Mouse (Mus musculus) MEL (cell line): ENCODE measurements at regions not wholly inside any gene's neighbourhood (a gene's known extent, or its start where the extent isn't known, plus 50 kb on each side); places are given as distances from the start of the nearest gene placed in this dataset.

Source experiments
- DNase-seq: peaks from one replicate; pipeline ENCODE4 v3.0.0; 2011; ENCODE audit warnings: low read depth, low spot score
- H3K27ac ChIP-seq: 2 replicates; pipeline ENCODE4 v1.5.1; 2012; ENCODE audit warnings: low read depth, mild to moderate bottlenecking, control low read depth, low read length, moderate library complexity; ENCODE audit not compliant: control insufficient read depth
- H3K27me3 ChIP-seq, 2 experiments: fragments of 150-350 bp in 1 of 2; sonication (generic) in 1 of 2; 2 replicates each; pipeline ENCODE4 v1.6.1; 2012; ENCODE audit warnings: low read length in 2 of 2, mild to moderate bottlenecking in 2 of 2, improper control_type of control experiment in 1 of 2, moderate library complexity in 1 of 2; ENCODE audit not compliant: insufficient read depth in 2 of 2, control insufficient read depth in 1 of 2
- H3K36me3 ChIP-seq, 2 experiments: 2 replicates each; pipeline ENCODE4 v1.6.1; 2012 to 2014; ENCODE audit warnings: low read length in 2 of 2, improper control_type of control experiment in 1 of 2, inconsistent platforms in 1 of 2, mild to moderate bottlenecking in 1 of 2; ENCODE audit not compliant: insufficient read depth in 2 of 2, control insufficient read depth in 1 of 2
- H3K4me1 ChIP-seq, 2 experiments: fragments of 150-350 bp in 1 of 2; sonication (generic) in 1 of 2; 2 replicates each; pipeline ENCODE4 v1.6.1; 2012; ENCODE audit warnings: low read length in 2 of 2, improper control_type of control experiment in 1 of 2, mild to moderate bottlenecking in 1 of 2; ENCODE audit not compliant: insufficient read depth in 2 of 2, control insufficient read depth in 1 of 2
- H3K4me3 ChIP-seq, 2 experiments: fragments of 150-350 bp in 1 of 2; sonication (generic) in 1 of 2; 2 replicates each; pipeline ENCODE4 v1.5.1; 2012; ENCODE audit warnings: low read depth in 2 of 2, low read length in 2 of 2, mild to moderate bottlenecking in 2 of 2, moderate library complexity in 2 of 2, control low read depth in 1 of 2, improper control_type of control experiment in 1 of 2; ENCODE audit not compliant: control insufficient read depth in 1 of 2, insufficient read depth in 1 of 2
- H3K79me2 ChIP-seq: 2 replicates; pipeline ENCODE4 v1.6.1; 2012; ENCODE audit warnings: mild to moderate bottlenecking, low read length, moderate library complexity; ENCODE audit not compliant: control insufficient read depth, poor library complexity, insufficient read depth
- H3K9ac ChIP-seq: 2 replicates; pipeline ENCODE4 v1.6.1; 2012; ENCODE audit warnings: low read depth, mild to moderate bottlenecking, control low read depth, low read length, moderate library complexity; ENCODE audit not compliant: control insufficient read depth, poor library complexity, severe bottlenecking
- H3K9me3 ChIP-seq: fragments of 150-350 bp; sonication (generic); replicated peaks from 2 replicates; pipeline ENCODE4 v1.6.1; 2012; ENCODE audit warnings: mild to moderate bottlenecking, low read length, improper control_type of control experiment, moderate library complexity; ENCODE audit not compliant: insufficient read depth
- BHLHE40 ChIP-seq: IDR thresholded peaks from 2 replicates; pipeline ENCODE4 v1.6.1; 2012; ENCODE audit warnings: low read depth, mild to moderate bottlenecking, inconsistent platforms, low read length, improper control_type of control experiment, borderline replicate concordance
- CHD1 ChIP-seq: IDR thresholded peaks from 2 replicates; pipeline ENCODE4 v1.6.1; 2012; ENCODE audit warnings: low read depth, mild to moderate bottlenecking, inconsistent platforms, low read length, improper control_type of control experiment
- CTCF ChIP-seq, 3 experiments: IDR thresholded peaks in 2 of 3; conservative IDR thresholded peaks in 1 of 3; 2 replicates each; pipeline ENCODE4 v1.5.1; 2011 to 2012; ENCODE audit warnings: low read length in 3 of 3, low read depth in 2 of 3, mild to moderate bottlenecking in 2 of 3, improper control_type of control experiment in 1 of 3, inconsistent platforms in 1 of 3, mixed read lengths in 1 of 3, moderate library complexity in 1 of 3; ENCODE audit not compliant: control insufficient read depth in 1 of 3, insufficient read depth in 1 of 3, poor library complexity in 1 of 3, severe bottlenecking in 1 of 3
- ELF1 ChIP-seq: IDR thresholded peaks from 2 replicates; pipeline ENCODE4 v1.6.1; 2014; ENCODE audit warnings: low read depth, mild to moderate bottlenecking, inconsistent platforms, low read length, improper control_type of control experiment, moderate library complexity
- EP300 ChIP-seq, 2 experiments: IDR thresholded peaks; 2 replicates each; pipeline ENCODE4 v1.6.1; 2011; ENCODE audit warnings: improper control_type of control experiment in 2 of 2, low read length in 2 of 2, low read depth in 1 of 2, mild to moderate bottlenecking in 1 of 2
- ETS1 ChIP-seq: IDR thresholded peaks from 2 replicates; pipeline ENCODE4 v1.6.1; 2012; ENCODE audit warnings: low read depth, mild to moderate bottlenecking, inconsistent platforms, low read length, improper control_type of control experiment, moderate library complexity
- GATA1 ChIP-seq: IDR thresholded peaks from 2 replicates; pipeline ENCODE4 v1.6.1; 2011; ENCODE audit warnings: low read depth, low read length, improper control_type of control experiment
- HCFC1 ChIP-seq: IDR thresholded peaks from 2 replicates; pipeline ENCODE4 v1.6.1; 2012; ENCODE audit warnings: low read depth, mild to moderate bottlenecking, inconsistent platforms, low read length, improper control_type of control experiment, moderate library complexity
- MAX ChIP-seq: IDR thresholded peaks from 2 replicates; pipeline ENCODE4 v1.6.1; 2011; ENCODE audit warnings: low read length, improper control_type of control experiment
- MEF2A ChIP-seq: IDR thresholded peaks from 2 replicates; pipeline ENCODE4 v1.6.1; 2014; ENCODE audit warnings: low read depth, mild to moderate bottlenecking, inconsistent platforms, low read length, improper control_type of control experiment; ENCODE audit not compliant: poor library complexity, insufficient replicate concordance, severe bottlenecking; ENCODE audit errors: extremely low read depth
- MXI1 ChIP-seq: IDR thresholded peaks from 2 replicates; pipeline ENCODE4 v1.6.1; 2011; ENCODE audit warnings: mild to moderate bottlenecking, low read depth, low read length, improper control_type of control experiment
- POLR2A ChIP-seq, 2 experiments: IDR thresholded peaks; 2 replicates each; pipeline ENCODE4 v1.6.1; 2011 to 2012; ENCODE audit warnings: low read length in 2 of 2, mild to moderate bottlenecking in 2 of 2, control low read depth in 1 of 2, improper control_type of control experiment in 1 of 2, low read depth in 1 of 2, moderate library complexity in 1 of 2; ENCODE audit not compliant: control insufficient read depth in 1 of 2, insufficient read depth in 1 of 2, poor library complexity in 1 of 2
- POLR2AphosphoS5 ChIP-seq: IDR thresholded peaks from 2 replicates; pipeline ENCODE4 v1.6.1; 2012; ENCODE audit warnings: low read depth, borderline replicate concordance, mild to moderate bottlenecking, inconsistent platforms, low read length, moderate library complexity, mixed read lengths
- RAD21 ChIP-seq: IDR thresholded peaks from 2 replicates; pipeline ENCODE4 v1.6.1; 2011; ENCODE audit warnings: mild to moderate bottlenecking, low read depth, low read length, improper control_type of control experiment
- SIN3A ChIP-seq: IDR thresholded peaks from 2 replicates; pipeline ENCODE4 v1.6.1; 2012; ENCODE audit warnings: low read length, improper control_type of control experiment, inconsistent platforms
- SMC3 ChIP-seq: IDR thresholded peaks from 2 replicates; pipeline ENCODE4 v1.6.1; 2011; ENCODE audit warnings: low read depth, low read length, improper control_type of control experiment
- TAL1 ChIP-seq: IDR thresholded peaks from 2 replicates; pipeline ENCODE4 v1.6.1; 2012; ENCODE audit warnings: mild to moderate bottlenecking, inconsistent platforms, low read length, moderate library complexity, mixed read lengths
- TCF12 ChIP-seq: IDR thresholded peaks from 2 replicates; pipeline ENCODE4 v1.6.1; 2014; ENCODE audit warnings: low read depth, mild to moderate bottlenecking, inconsistent platforms, low read length, improper control_type of control experiment, moderate library complexity
- USF2 ChIP-seq, 2 experiments: IDR thresholded peaks; 2 replicates each; pipeline ENCODE4 v1.6.1; 2011 to 2012; ENCODE audit warnings: improper control_type of control experiment in 2 of 2, low read length in 2 of 2, borderline replicate concordance in 1 of 2, inconsistent platforms in 1 of 2, low read depth in 1 of 2, mild to moderate bottlenecking in 1 of 2; ENCODE audit not compliant: insufficient read depth in 1 of 2
- ZC3H11A ChIP-seq: IDR thresholded peaks from 2 replicates; pipeline ENCODE4 v1.6.1; 2012; ENCODE audit warnings: low read depth, mild to moderate bottlenecking, inconsistent platforms, low read length, improper control_type of control experiment
- ZKSCAN1 ChIP-seq: IDR thresholded peaks from 2 replicates; pipeline ENCODE4 v1.6.1; 2012; ENCODE audit warnings: low read depth, mild to moderate bottlenecking, inconsistent platforms, low read length, improper control_type of control experiment, moderate library complexity
- ZMIZ1 ChIP-seq: IDR thresholded peaks from 2 replicates; pipeline ENCODE4 v1.6.1; 2012; ENCODE audit warnings: low read depth, mild to moderate bottlenecking, inconsistent platforms, low read length, improper control_type of control experiment, moderate library complexity
- ZNF384 ChIP-seq: IDR thresholded peaks from 2 replicates; pipeline ENCODE4 v1.6.1; 2012; ENCODE audit warnings: low read depth, mild to moderate bottlenecking, inconsistent platforms, low read length, improper control_type of control experiment

DNA sequence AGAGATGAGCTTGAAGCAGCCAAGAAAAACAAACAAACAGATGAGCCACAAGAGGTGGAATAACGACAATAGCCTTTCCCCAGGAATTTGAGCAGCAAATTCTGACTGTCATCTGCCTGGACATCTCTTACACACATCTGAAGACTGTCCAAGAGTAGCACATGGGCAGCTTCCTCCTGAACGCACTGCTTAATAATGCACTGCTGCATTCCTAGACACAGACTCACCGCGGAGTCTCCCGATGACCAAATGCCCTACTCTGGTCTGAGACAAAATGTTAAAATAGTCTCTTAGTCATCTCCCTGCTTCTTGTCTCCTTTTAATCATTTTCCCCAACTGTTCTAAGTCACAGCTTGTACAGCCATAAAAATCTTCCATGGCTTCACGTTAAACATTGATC is 119.3 kb downstream of the Postn start:
- no peak for DNase-seq
- H3K4me3 ChIP-seq, result no peak overlapping the region
- TF ChIP-seq TAL1 (no peak), ZMIZ1 (no peak), HCFC1 (no peak), SMC3 (no peak), MAX (no peak), MXI1 (no peak), MEF2A (no peak), USF2 (IDR thresholded peaks at IDR 0.05; ENCODE audit: borderline replicate concordance in 1 of 2, insufficient read depth in 1 of 2, low read depth in 1 of 2, low read length in 2 of 2) (no peak), EP300 (IDR thresholded peaks at IDR 0.05; ENCODE audit: low read depth in 1 of 2, low read length in 2 of 2) (no peak), GATA1 (no peak), TCF12 (no peak), ZNF384 (no peak), ZKSCAN1 (no peak), POLR2AphosphoS5 (no peak), SIN3A (no peak), ELF1 (no peak)
- no peak overlapping the region for H3K27ac ChIP-seq
- no peaks in the 10 kb centered on the region for H3K36me3 ChIP-seq
- H3K79me2 ChIP-seq, result no peaks in the 10 kb centered on the region
- H3K9ac ChIP-seq, result no peak overlapping the region
- no peaks in the 10 kb centered on the region for H3K9me3 ChIP-seq
- no peaks in the 10 kb centered on the region for H3K27me3 ChIP-seq
- no peaks in the 10 kb centered on the region for H3K4me1 ChIP-seq

- H3K9me3 ChIP-seq, result no peaks in the 10 kb centered on the region
- no peak overlapping the region for H3K9ac ChIP-seq
- H3K36me3 ChIP-seq, result no peaks in the 10 kb centered on the region
- no peaks in the 10 kb centered on the region for H3K79me2 ChIP-seq
- no peak overlapping the region for H3K4me3 ChIP-seq
- no peak overlapping the region for H3K27ac ChIP-seq
- DNase-seq, result no peak
- no peak for TF ChIP-seq CHD1
- no peak for TF ChIP-seq BHLHE40
- no peak for TF ChIP-seq POLR2A (IDR thresholded peaks at IDR 0.05; ENCODE audit: control insufficient read depth in 1 of 2, insufficient read depth in 1 of 2, low read depth in 1 of 2, low read length in 2 of 2, poor library complexity in 1 of 2)
- TF ChIP-seq EP300 (IDR thresholded peaks at IDR 0.05; ENCODE audit: low read depth in 1 of 2, low read length in 2 of 2), result no peak
- no peak for TF ChIP-seq ZC3H11A
- no peak for TF ChIP-seq CTCF (IDR thresholded peaks at IDR 0.05 in 2 of 3, conservative IDR thresholded peaks at IDR 0.05 in 1 of 3; ENCODE audit: control insufficient read depth in 1 of 3, insufficient read depth in 1 of 3, low read depth in 2 of 3, low read length in 3 of 3, poor library complexity in 1 of 3, severe bottlenecking in 1 of 3)
- TF ChIP-seq RAD21, result no peak
- no peak for TF ChIP-seq POLR2AphosphoS5
- no peak for TF ChIP-seq SMC3
- TF ChIP-seq ETS1, result no peak
- H3K4me1 ChIP-seq, result no peaks in the 10 kb centered on the region
- no peaks in the 10 kb centered on the region for H3K27me3 ChIP-seq
These were observed 126.4 kb downstream of the Postn start for GRCm38 (mm10) chr3:54487346-54487745.
